Mouse (Mus musculus): ENCODE measurements at regions not wholly inside any gene's neighbourhood (a gene's known extent, or its start where the extent isn't known, plus 50 kb on each side); places are given as distances from the start of the nearest gene placed in this dataset.

- no peak for ATAC-seq (ENCODE audit: insufficient number of reproducible peaks, insufficient read depth, low FRiP score, low read depth)
- no peak overlapping the region for H3K27ac ChIP-seq (replicated peaks in 1 of 2; ENCODE audit: control insufficient read depth in 1 of 2, insufficient read depth in 1 of 2, low read depth in 2 of 2, low read length in 2 of 2)
- no peaks in the 10 kb centered on the region for H3K27me3 ChIP-seq (ENCODE audit: control insufficient read depth, insufficient read depth, low read length)
- H3K4me3 ChIP-seq (ENCODE audit: control insufficient read depth in 1 of 2, insufficient read depth in 1 of 2, low read depth in 1 of 2, low read length in 2 of 2), result no peak overlapping the region
- H3K36me3 ChIP-seq (ENCODE audit: control insufficient read depth, insufficient read depth, low read length), result no peaks in the 10 kb centered on the region
- H3K4me1 ChIP-seq (ENCODE audit: control insufficient read depth in 2 of 2, insufficient read depth in 2 of 2, low read length in 2 of 2), result no peaks in the 10 kb centered on the region
- H3K4me2 ChIP-seq (ENCODE audit: low read length), result no peak overlapping the region
- 77% methylated on average over 7 of the region's 7 CpGs for WGBS
- no peak overlapping the region for H3K9ac ChIP-seq (ENCODE audit: low read length)
- H3K9me3 ChIP-seq (ENCODE audit: control insufficient read depth, low read length), result 0 out of 2 replicates have a peak, but pooled peaks cover 7% of the 10 kb centered on the region
These were observed 127.0 kb downstream of the Cdc5l start for GRCm38 (mm10) chr17:45306506-45306905.

GRCm38 (mm10) chr17:45303183-45303582, 130.4 kb downstream of the Cdc5l start:
- no peak for ATAC-seq (ENCODE audit: insufficient number of reproducible peaks, insufficient read depth, low FRiP score, low read depth)
- H3K9me3 ChIP-seq (ENCODE audit: control insufficient read depth, low read length), result no peaks in the 10 kb centered on the region
- WGBS, result 77% methylated on average over 6 of the region's 6 CpGs
- no peak overlapping the region for H3K4me2 ChIP-seq (ENCODE audit: low read length)
- no peak overlapping the region for H3K27ac ChIP-seq (replicated peaks in 1 of 2; ENCODE audit: control insufficient read depth in 1 of 2, insufficient read depth in 1 of 2, low read depth in 2 of 2, low read length in 2 of 2)
- no peak overlapping the region for H3K9ac ChIP-seq (ENCODE audit: low read length)
- no peak overlapping the region for H3K4me3 ChIP-seq (ENCODE audit: control insufficient read depth in 1 of 2, insufficient read depth in 1 of 2, low read depth in 1 of 2, low read length in 2 of 2)
- no peaks in the 10 kb centered on the region for H3K36me3 ChIP-seq (ENCODE audit: control insufficient read depth, insufficient read depth, low read length)
- no peaks in the 10 kb centered on the region for H3K4me1 ChIP-seq (ENCODE audit: control insufficient read depth in 2 of 2, insufficient read depth in 2 of 2, low read length in 2 of 2)
- no peaks in the 10 kb centered on the region for H3K27me3 ChIP-seq (ENCODE audit: control insufficient read depth, insufficient read depth, low read length)

DNA sequence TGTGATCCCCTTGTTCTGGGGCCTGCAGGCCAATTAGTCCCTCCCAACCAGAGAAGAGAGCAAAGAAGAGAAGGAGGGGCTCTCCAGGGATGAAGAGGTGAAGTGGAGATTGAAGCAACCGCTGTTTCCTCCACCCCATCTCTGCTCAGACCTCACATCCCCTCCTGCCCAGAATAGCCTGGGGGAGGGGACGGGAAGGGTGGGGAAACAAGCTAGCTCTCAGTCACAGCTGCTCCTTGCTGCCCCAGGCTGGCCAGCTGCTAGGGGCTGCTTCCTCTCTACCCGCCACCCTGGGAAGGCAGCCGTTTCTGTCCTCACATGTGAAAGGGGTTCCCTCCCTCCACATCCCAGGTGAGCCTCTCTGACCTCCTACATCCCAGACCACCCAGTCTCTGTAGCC, 135.2 kb downstream of the Cdc5l start:
- no peaks in the 10 kb centered on the region for H3K36me3 ChIP-seq (ENCODE audit: control insufficient read depth, insufficient read depth, low read length)
- H3K9me3 ChIP-seq (ENCODE audit: control insufficient read depth, low read length), result no peaks in the 10 kb centered on the region
- no peak overlapping the region for H3K4me3 ChIP-seq (ENCODE audit: control insufficient read depth in 1 of 2, insufficient read depth in 1 of 2, low read depth in 1 of 2, low read length in 2 of 2)
- no peak overlapping the region for H3K27ac ChIP-seq (replicated peaks in 1 of 2; ENCODE audit: control insufficient read depth in 1 of 2, insufficient read depth in 1 of 2, low read depth in 2 of 2, low read length in 2 of 2)
- peak; percentile 17; the same call in 1 of the 2 replicates for ATAC-seq (ENCODE audit: insufficient number of reproducible peaks, insufficient read depth, low FRiP score, low read depth)
- H3K9ac ChIP-seq (ENCODE audit: low read length), result no peak overlapping the region
- H3K27me3 ChIP-seq (ENCODE audit: control insufficient read depth, insufficient read depth, low read length), result no peaks in the 10 kb centered on the region
- H3K4me2 ChIP-seq (ENCODE audit: low read length), result no peak overlapping the region
- no peaks in the 10 kb centered on the region for H3K4me1 ChIP-seq (ENCODE audit: control insufficient read depth in 2 of 2, insufficient read depth in 2 of 2, low read length in 2 of 2)
- 14% methylated on average over 4 of the region's 4 CpGs for whole genome bisulfite sequencing

- WGBS, result 68% methylated on average over 3 of the region's 3 CpGs
- Histone ChIP-seq H3K4me1 (ENCODE audit: control insufficient read depth in 2 of 2, insufficient read depth in 2 of 2, low read length in 2 of 2) (no peaks in the 10 kb centered on the region), H3K9ac (ENCODE audit: low read length) (no peak overlapping the region), H3K9me3 (ENCODE audit: control insufficient read depth, low read length) (no peaks in the 10 kb centered on the region), H3K4me3 (ENCODE audit: control insufficient read depth in 1 of 2, insufficient read depth in 1 of 2, low read depth in 1 of 2, low read length in 2 of 2) (no peak overlapping the region), H3K27ac (replicated peaks in 1 of 2; ENCODE audit: control insufficient read depth in 1 of 2, insufficient read depth in 1 of 2, low read depth in 2 of 2, low read length in 2 of 2) (no peak overlapping the region), H3K4me2 (ENCODE audit: low read length) (no peak overlapping the region), H3K27me3 (ENCODE audit: control insufficient read depth, insufficient read depth, low read length) (no peaks in the 10 kb centered on the region), H3K36me3 (ENCODE audit: control insufficient read depth, insufficient read depth, low read length) (no peaks in the 10 kb centered on the region)
- ATAC-seq (ENCODE audit: insufficient number of reproducible peaks, insufficient read depth, low FRiP score, low read depth), result no peak
These were observed 135.7 kb downstream of the Cdc5l start for GRCm38 (mm10) chr17:45297860-45298259.

DNA sequence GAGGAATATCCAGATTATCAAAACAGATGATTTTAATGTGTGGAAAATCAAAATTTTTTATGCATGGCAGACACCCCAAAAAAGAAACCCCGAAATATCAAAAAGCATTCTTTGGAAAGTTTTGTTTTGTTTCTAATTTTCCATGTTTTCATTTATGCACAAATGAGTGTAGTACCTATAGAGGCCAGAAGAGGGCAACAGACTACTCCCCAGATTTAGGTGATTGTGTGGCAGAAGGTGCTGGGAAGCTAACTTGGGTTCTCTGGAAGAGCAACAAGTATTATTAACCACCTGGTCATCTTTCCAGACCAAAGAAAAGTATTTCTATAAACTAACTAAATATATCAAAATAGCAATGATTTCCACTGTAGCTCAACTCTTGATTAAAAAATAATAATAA, 137.2 kb downstream of the Cdc5l start:
- Histone ChIP-seq H3K27ac (replicated peaks in 1 of 2; ENCODE audit: control insufficient read depth in 1 of 2, insufficient read depth in 1 of 2, low read depth in 2 of 2, low read length in 2 of 2) (no peak overlapping the region), H3K9ac (ENCODE audit: low read length) (no peak overlapping the region), H3K4me3 (ENCODE audit: control insufficient read depth in 1 of 2, insufficient read depth in 1 of 2, low read depth in 1 of 2, low read length in 2 of 2) (no peak overlapping the region), H3K9me3 (ENCODE audit: control insufficient read depth, low read length) (no peaks in the 10 kb centered on the region), H3K36me3 (ENCODE audit: control insufficient read depth, insufficient read depth, low read length) (no peaks in the 10 kb centered on the region), H3K4me2 (ENCODE audit: low read length) (no peak overlapping the region), H3K27me3 (ENCODE audit: control insufficient read depth, insufficient read depth, low read length) (no peaks in the 10 kb centered on the region), H3K4me1 (ENCODE audit: control insufficient read depth in 2 of 2, insufficient read depth in 2 of 2, low read length in 2 of 2) (no peaks in the 10 kb centered on the region)
- no peak for ATAC-seq (ENCODE audit: insufficient number of reproducible peaks, insufficient read depth, low FRiP score, low read depth)
- 74% methylated on average over 1 of the region's 1 CpGs for WGBS

GRCm38 (mm10) chr17:45294886-45295285, 138.7 kb downstream of the Cdc5l start:
- Histone ChIP-seq H3K9me3 (ENCODE audit: control insufficient read depth, low read length) (no peaks in the 10 kb centered on the region), H3K4me1 (ENCODE audit: control insufficient read depth in 2 of 2, insufficient read depth in 2 of 2, low read length in 2 of 2) (no peaks in the 10 kb centered on the region), H3K36me3 (ENCODE audit: control insufficient read depth, insufficient read depth, low read length) (no peaks in the 10 kb centered on the region), H3K4me2 (ENCODE audit: low read length) (no peak overlapping the region), H3K9ac (ENCODE audit: low read length) (no peak overlapping the region), H3K27me3 (ENCODE audit: control insufficient read depth, insufficient read depth, low read length) (no peaks in the 10 kb centered on the region), H3K4me3 (ENCODE audit: control insufficient read depth in 1 of 2, insufficient read depth in 1 of 2, low read depth in 1 of 2, low read length in 2 of 2) (no peak overlapping the region), H3K27ac (replicated peaks in 1 of 2; ENCODE audit: control insufficient read depth in 1 of 2, insufficient read depth in 1 of 2, low read depth in 2 of 2, low read length in 2 of 2) (no peak overlapping the region)
- WGBS, result 36% methylated on average over 4 of the region's 4 CpGs
- ATAC-seq (ENCODE audit: insufficient number of reproducible peaks, insufficient read depth, low FRiP score, low read depth), result no peak

- ATAC-seq (ENCODE audit: insufficient number of reproducible peaks, insufficient read depth, low FRiP score, low read depth), result no peak
- Histone ChIP-seq H3K36me3 (ENCODE audit: control insufficient read depth, insufficient read depth, low read length) (no peaks in the 10 kb centered on the region), H3K4me1 (ENCODE audit: control insufficient read depth in 2 of 2, insufficient read depth in 2 of 2, low read length in 2 of 2) (no peaks in the 10 kb centered on the region), H3K27me3 (ENCODE audit: control insufficient read depth, insufficient read depth, low read length) (no peaks in the 10 kb centered on the region), H3K9ac (ENCODE audit: low read length) (no peak overlapping the region), H3K9me3 (ENCODE audit: control insufficient read depth, low read length) (no peaks in the 10 kb centered on the region), H3K4me3 (ENCODE audit: control insufficient read depth in 1 of 2, insufficient read depth in 1 of 2, low read depth in 1 of 2, low read length in 2 of 2) (no peak overlapping the region), H3K4me2 (ENCODE audit: low read length) (no peak overlapping the region), H3K27ac (replicated peaks in 1 of 2; ENCODE audit: control insufficient read depth in 1 of 2, insufficient read depth in 1 of 2, low read depth in 2 of 2, low read length in 2 of 2) (no peak overlapping the region)
- 86% methylated on average over 11 of the region's 11 CpGs for WGBS
These were observed 139.2 kb downstream of the Cdc5l start for GRCm38 (mm10) chr17:45294256-45294865.

GRCm38 (mm10) chr17:45292883-45293282, 140.7 kb downstream of the Cdc5l start:
- Histone ChIP-seq H3K36me3 (ENCODE audit: control insufficient read depth, insufficient read depth, low read length) (no peaks in the 10 kb centered on the region), H3K9me3 (ENCODE audit: control insufficient read depth, low read length) (no peaks in the 10 kb centered on the region), H3K27me3 (ENCODE audit: control insufficient read depth, insufficient read depth, low read length) (no peaks in the 10 kb centered on the region), H3K4me2 (ENCODE audit: low read length) (no peak overlapping the region), H3K4me3 (ENCODE audit: control insufficient read depth in 1 of 2, insufficient read depth in 1 of 2, low read depth in 1 of 2, low read length in 2 of 2) (no peak overlapping the region), H3K4me1 (ENCODE audit: control insufficient read depth in 2 of 2, insufficient read depth in 2 of 2, low read length in 2 of 2) (no peaks in the 10 kb centered on the region), H3K9ac (ENCODE audit: low read length) (no peak overlapping the region), H3K27ac (replicated peaks in 1 of 2; ENCODE audit: control insufficient read depth in 1 of 2, insufficient read depth in 1 of 2, low read depth in 2 of 2, low read length in 2 of 2) (no peak overlapping the region)
- 71% methylated on average over 7 of the region's 7 CpGs for WGBS
- no peak for ATAC-seq (ENCODE audit: insufficient number of reproducible peaks, insufficient read depth, low FRiP score, low read depth)
